Comparison of ENCODE assay signal across 10 mouse cellular contexts in genomic region chr4:117609371-117610039, GRCm38 (mm10). TPM values are rescaled to one million over a fixed set of nuclear protein-coding genes. Genes with fewer than 3 reads are reported as not detected.
DNase-seq lines count a peak whose midpoint lies in the region; ATAC-seq and TF ChIP-seq lines count a peak whose summit lies in the region.
"Had no signal": no experiment of that assay in that cellular context is flagged by ENCODE, and none has a peak within 500 bp of the region (broad histone marks: within the 10 kb centered on the region; RNA-seq: fewer than 3 reads in every experiment).

No protein-coding gene starts in this region.

- no peak for TF ChIP-seq CTCF in hindbrain, postnatal 0 days (IDR thresholded peaks at IDR 0.05; ENCODE audit: low read depth)

- H3K27me3 ChIP-seq in hindbrain, embryonic 12.5 days, result no peaks in the 10 kb centered on the region
- H3K27me3 ChIP-seq in hindbrain, embryonic 16.5 days (replicated peaks; ENCODE audit: control insufficient read depth, insufficient read depth, low read length), result no peaks in the 10 kb centered on the region
- H3K27me3 ChIP-seq in neural tube, embryonic 13.5 days, result no peaks in the 10 kb centered on the region
- H3K27me3 ChIP-seq in neural tube, embryonic 15.5 days (replicated peaks), result no peaks in the 10 kb centered on the region
- H3K27me3 ChIP-seq in hindbrain, postnatal 0 days (ENCODE audit: insufficient read depth, low read length), result no peaks in the 10 kb centered on the region
- no peaks in the 10 kb centered on the region for H3K27me3 ChIP-seq in myocyte (ENCODE audit: control insufficient read depth, insufficient read depth, insufficient read length)
- H3K27me3 ChIP-seq: megakaryocyte, embryonic 14.5 days had no signal

- no peaks in the 10 kb centered on the region for H3K79me2 ChIP-seq in myocyte (ENCODE audit: control insufficient read depth, insufficient read depth)

- H3K4me1 ChIP-seq in hindbrain, embryonic 12.5 days, result peaks cover 38% of the 10 kb centered on the region
- peaks cover 15% of the 10 kb centered on the region for H3K4me1 ChIP-seq in hindbrain, embryonic 16.5 days (ENCODE audit: control insufficient read depth, insufficient read depth, low read depth, low read length)
- H3K4me1 ChIP-seq in neural tube, embryonic 13.5 days (replicated peaks), result peaks cover 47% of the 10 kb centered on the region
- peaks cover 34% of the 10 kb centered on the region for H3K4me1 ChIP-seq in neural tube, embryonic 15.5 days
- H3K4me1 ChIP-seq in hindbrain, postnatal 0 days (ENCODE audit: insufficient read depth, low read length), result peaks cover 21% of the 10 kb centered on the region

- peak overlapping the region; percentile 35; the same call in 1 of the 2 replicates for H3K27ac ChIP-seq in hindbrain, embryonic 12.5 days
- no peak overlapping the region for H3K27ac ChIP-seq in hindbrain, embryonic 16.5 days (ENCODE audit: low read depth, low read length)
- 0 out of 2 replicates have a peak overlapping the region, but pooled peaks have one; percentile 43 for H3K27ac ChIP-seq in neural tube, embryonic 13.5 days (replicated peaks)
- H3K27ac ChIP-seq in neural tube, embryonic 15.5 days (replicated peaks), result no peak overlapping the region
- H3K27ac ChIP-seq in hindbrain, postnatal 0 days, result no peak overlapping the region; the same call in 1 of the 2 replicates

- WGBS in hindbrain, embryonic 12.5 days, result 34% methylated on average over 7 of the region's 7 CpGs
- WGBS in hindbrain, embryonic 16.5 days, result 38% methylated on average over 7 of the region's 7 CpGs
- 47% methylated on average over 7 of the region's 7 CpGs for WGBS in neural tube, embryonic 13.5 days
- 48% methylated on average over 7 of the region's 7 CpGs for WGBS in neural tube, embryonic 15.5 days
- WGBS in hindbrain, postnatal 0 days, result 44% methylated on average over 7 of the region's 7 CpGs

- H3ac ChIP-seq in myocyte (ENCODE audit: control insufficient read depth, insufficient read length), result no peak overlapping the region

- H3K4me3 ChIP-seq in hindbrain, embryonic 12.5 days, result no peak overlapping the region
- H3K4me3 ChIP-seq in hindbrain, embryonic 16.5 days (ENCODE audit: low read length), result no peak overlapping the region
- no peak overlapping the region for H3K4me3 ChIP-seq in neural tube, embryonic 13.5 days
- no peak overlapping the region for H3K4me3 ChIP-seq in neural tube, embryonic 15.5 days (replicated peaks)
- no peak overlapping the region for H3K4me3 ChIP-seq in hindbrain, postnatal 0 days (ENCODE audit: low read length)
- no peak overlapping the region for H3K4me3 ChIP-seq in myocyte
- H3K4me3 ChIP-seq: megakaryocyte, embryonic 14.5 days had no signal

- ATAC-seq in hindbrain, embryonic 12.5 days (ENCODE audit: low FRiP score), result no peak
- ATAC-seq in hindbrain, embryonic 16.5 days, result no peak
- ATAC-seq in neural tube, embryonic 13.5 days (ENCODE audit: low read depth), result no peak
- ATAC-seq in neural tube, embryonic 15.5 days (ENCODE audit: low FRiP score), result no peak
- no peak for ATAC-seq in hindbrain, postnatal 0 days
- no peak for ATAC-seq in CD4-positive, CD25-positive, alpha-beta regulatory T cell, adult 4 months

- no peak for TF ChIP-seq POLR2A in myocyte (IDR thresholded peaks at IDR 0.05; ENCODE audit: insufficient read length, low read depth)

- H3K9ac ChIP-seq in hindbrain, embryonic 12.5 days, result no peak overlapping the region; the same call in 1 of the 2 replicates
- no peak overlapping the region for H3K9ac ChIP-seq in hindbrain, embryonic 16.5 days (ENCODE audit: low read depth, low read length)
- H3K9ac ChIP-seq in neural tube, embryonic 13.5 days, result no peak overlapping the region
- no peak overlapping the region for H3K9ac ChIP-seq in neural tube, embryonic 15.5 days (replicated peaks)
- H3K9ac ChIP-seq in hindbrain, postnatal 0 days (replicated peaks; ENCODE audit: low read length), result no peak overlapping the region; the same call in 1 of the 2 replicates

- peak; percentile 40 for DNase-seq in hindbrain, postnatal 0 days (ENCODE audit: low spot score)
- DNase-seq: lung, adult 18-20 months; thymus, postnatal 14 days had no signal

- H3K36me3 ChIP-seq in hindbrain, embryonic 12.5 days, result peaks cover 26% of the 10 kb centered on the region
- H3K36me3 ChIP-seq in hindbrain, embryonic 16.5 days (ENCODE audit: control insufficient read depth, insufficient read depth, low read length), result 0 out of 2 replicates have a peak, but pooled peaks cover 2% of the 10 kb centered on the region
- H3K36me3 ChIP-seq in neural tube, embryonic 13.5 days, result peaks cover 30% of the 10 kb centered on the region
- H3K36me3 ChIP-seq in neural tube, embryonic 15.5 days, result peaks cover 15% of the 10 kb centered on the region
- peaks cover 15% of the 10 kb centered on the region; the same call in 1 of the 2 replicates for H3K36me3 ChIP-seq in hindbrain, postnatal 0 days (ENCODE audit: insufficient read depth, low read length)
- peaks cover 8% of the 10 kb centered on the region for H3K36me3 ChIP-seq in myocyte (ENCODE audit: control insufficient read depth, insufficient read depth)

- no peak overlapping the region for H3K4me2 ChIP-seq in hindbrain, embryonic 12.5 days (replicated peaks)
- no peak overlapping the region for H3K4me2 ChIP-seq in hindbrain, embryonic 16.5 days (ENCODE audit: low read length)
- no peak overlapping the region for H3K4me2 ChIP-seq in neural tube, embryonic 13.5 days
- no peak overlapping the region for H3K4me2 ChIP-seq in neural tube, embryonic 15.5 days
- no peak overlapping the region for H3K4me2 ChIP-seq in hindbrain, postnatal 0 days (ENCODE audit: low read depth, low read length)
- H3K4me2 ChIP-seq in myocyte (ENCODE audit: low read depth), result no peak overlapping the region

- H3K9me3 ChIP-seq in hindbrain, embryonic 12.5 days (replicated peaks), result no peaks in the 10 kb centered on the region
- H3K9me3 ChIP-seq in hindbrain, embryonic 16.5 days (ENCODE audit: control insufficient read depth, low read length), result no peaks in the 10 kb centered on the region
- H3K9me3 ChIP-seq in neural tube, embryonic 13.5 days, result no peaks in the 10 kb centered on the region
- no peaks in the 10 kb centered on the region for H3K9me3 ChIP-seq in neural tube, embryonic 15.5 days (replicated peaks)
- H3K9me3 ChIP-seq in hindbrain, postnatal 0 days (ENCODE audit: low read length), result no peaks in the 10 kb centered on the region
- H3K9me3 ChIP-seq: megakaryocyte, embryonic 14.5 days had no signal

TF ChIP-seq in myocyte, 11 proteins besides CTCF, POLR2A, EP300 and RAD21:
- TF ChIP-seq MAX (IDR thresholded peaks at IDR 0.05; ENCODE audit: low read depth) (no peak), MYOG (IDR thresholded peaks at IDR 0.05; ENCODE audit: control insufficient read depth in 1 of 3, insufficient read depth in 1 of 3, insufficient read length in 2 of 3, low read depth in 2 of 3) (peak in 2 of 3 experiments; percentile 8 to 46), MYOD1 (IDR thresholded peaks at IDR 0.05; ENCODE audit: control insufficient read depth in 1 of 3, insufficient read length in 2 of 3, low read depth in 2 of 3) (peak in 2 of 3 experiments; percentile 37 to 50), USF1 (IDR thresholded peaks at IDR 0.05; ENCODE audit: low read depth) (no peak)

RNA-seq across cellular contexts. Expression of gene Eri3, which starts 59.3 kb away (rescaled TPM):
- 177 and 178 TPM in 2 replicates for polyA plus RNA-seq in hindbrain, embryonic 12.5 days (2016; fragmentation: Nextera tagmentation; extraction: Ambion mirVana)
- 254 and 276 TPM in 2 replicates for polyA plus RNA-seq in hindbrain, embryonic 16.5 days (2015; fragmentation: Nextera tagmentation; extraction: Ambion mirVana)
- polyA plus RNA-seq in neural tube, embryonic 13.5 days (2015; fragmentation: Nextera tagmentation; extraction: Ambion mirVana), result 174 and 179 TPM in 2 replicates
- 223 and 244 TPM in 2 replicates for polyA plus RNA-seq in neural tube, embryonic 15.5 days (2015; fragmentation: Nextera tagmentation; extraction: Ambion mirVana)
- total RNA-seq in hindbrain, postnatal 0 days (2014; rRNA removed), result 263 and 267 TPM in 2 replicates
- polyA plus RNA-seq in hindbrain, postnatal 0 days (2015; fragmentation: Nextera tagmentation; extraction: Ambion mirVana), result 277 and 295 TPM in 2 replicates
- 97.2 TPM for polyA plus RNA-seq in myocyte (2012; fragmentation: generic; extraction: Trizol)
- polyA plus RNA-seq in CD4-positive, CD25-positive, alpha-beta regulatory T cell, adult 4 months (2017; shearing (Covaris generic)), result 10 to 100 TPM; 50.0 to 61.7 TPM

Comparison
In these comparisons a context has a peak if more than half of its experiments do, and no peak if none do; other contexts are left out.
1. H3K27ac ChIP-seq: peak in hindbrain, embryonic 12.5 days (single experiment) and neural tube, embryonic 13.5 days (single experiment); none in hindbrain, embryonic 16.5 days (single experiment), neural tube, embryonic 15.5 days (single experiment) and hindbrain, postnatal 0 days (single experiment).